Mouse (Mus musculus) heart, embryonic 10.5 days (tissue): ENCODE data around the gene Ankmy2. TPM values are rescaled to one million over a fixed set of nuclear protein-coding genes. Genes with fewer than 3 reads are reported as not detected.

Experiments
- DNase-seq: peaks from one replicate; pipeline ENCODE4 v3.0.0-alpha.2; 2017; ENCODE audit warnings: low spot score
- H3K27ac ChIP-seq: fragments of 300-500 bp; sonication (generic); 2 replicates; pipeline ENCODE4 v1.5.1; 2016; ENCODE audit warnings: mild to moderate bottlenecking
- H3K27me3 ChIP-seq: fragments of 300-500 bp; sonication (generic); 2 replicates; pipeline ENCODE4 v1.6.1; 2016; ENCODE audit warnings: mild to moderate bottlenecking; ENCODE audit not compliant: poor library complexity, insufficient read depth, severe bottlenecking
- H3K36me3 ChIP-seq: fragments of 300-500 bp; sonication (generic); 2 replicates; pipeline ENCODE4 v1.6.1; 2016; ENCODE audit warnings: mild to moderate bottlenecking, moderate library complexity
- H3K4me1 ChIP-seq: fragments of 300-500 bp; sonication (generic); 2 replicates; pipeline ENCODE4 v1.6.1; 2016; ENCODE audit warnings: mild to moderate bottlenecking
- H3K4me3 ChIP-seq: fragments of 300-500 bp; sonication (generic); 2 replicates; pipeline ENCODE4 v1.5.1; 2016; ENCODE audit warnings: mild to moderate bottlenecking, moderate library complexity
- H3K9me3 ChIP-seq: fragments of 300-500 bp; sonication (generic); 2 replicates; pipeline ENCODE4 v1.6.1; 2016; ENCODE audit warnings: mild to moderate bottlenecking, moderate library complexity
- WGBS: fragments of 180-500 bp; shearing (Covaris S2); methylation state at CpG from one replicate; pipeline ENCODE4 v1.1.7; 2016; 5-methylcytosine and 5-hydroxymethylcytosine counted together
- polyA plus RNA-seq: library from polyadenylated mRNA; unstranded; fragments of >200 nt; fragmentation: Nextera tagmentation; extraction: Ambion mirVana; gene quantifications from 2 replicates; pipeline ENCODE4 v1.2.1, GENCODE M21; 2016

Gene Ankmy2
- polyA plus RNA-seq, 1 experiment from 2014 or later: 24.1 TPM

DNA sequence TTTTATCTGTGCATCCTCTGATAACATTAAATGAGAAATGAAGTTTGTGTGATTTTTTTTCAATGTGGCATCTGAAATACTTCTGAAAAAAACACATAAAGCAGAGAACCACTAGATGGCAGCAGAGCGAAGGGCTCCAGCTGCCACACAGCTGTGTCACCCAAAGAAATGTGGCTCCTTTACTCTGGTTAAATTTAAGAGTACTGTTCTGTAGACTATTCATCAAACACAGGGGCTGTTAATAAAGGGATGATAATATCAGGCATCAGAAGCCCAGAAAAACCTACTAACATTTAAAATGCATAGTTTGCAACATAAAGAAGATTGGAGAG lies 58.2 kb downstream of the Ankmy2 start:
- WGBS: 0% methylated on average over 1 of the region's 1 CpGs
- H3K27ac ChIP-seq: no peak overlapping the region
- no peaks in the 10 kb centered on the region for H3K4me1 ChIP-seq
- no peaks in the 10 kb centered on the region for H3K9me3 ChIP-seq
- no peaks in the 10 kb centered on the region for H3K27me3 ChIP-seq
- no peaks in the 10 kb centered on the region for H3K36me3 ChIP-seq
- no peak overlapping the region for H3K4me3 ChIP-seq
- no peak for DNase-seq

DNA sequence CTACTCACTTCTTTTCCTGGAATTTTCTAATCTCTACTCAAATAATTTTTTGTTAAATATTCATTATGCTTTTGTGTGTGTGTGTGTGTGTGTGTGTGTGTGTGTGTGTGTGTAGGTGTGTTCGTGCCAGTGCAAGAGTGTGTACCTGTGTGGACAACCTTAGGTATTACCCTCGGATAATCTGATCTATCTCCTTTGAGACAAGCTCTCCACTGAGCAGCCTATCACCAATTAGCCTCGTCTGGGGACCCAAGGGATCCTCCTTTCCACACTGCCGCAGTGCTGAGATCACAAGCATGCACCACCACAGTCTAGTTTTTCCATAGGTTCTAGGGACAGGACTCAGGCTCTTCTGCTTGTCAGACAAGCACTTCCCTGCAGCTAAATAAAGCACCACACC lies 59.3 kb downstream of the Ankmy2 start:
- Histone ChIP-seq H3K27ac (no peak overlapping the region), H3K36me3 (no peaks in the 10 kb centered on the region), H3K4me3 (no peak overlapping the region), H3K27me3 (no peaks in the 10 kb centered on the region), H3K9me3 (no peaks in the 10 kb centered on the region), H3K4me1 (no peaks in the 10 kb centered on the region)
- DNase-seq: no peak
- WGBS: 49% methylated on average over 4 of the region's 4 CpGs

DNA sequence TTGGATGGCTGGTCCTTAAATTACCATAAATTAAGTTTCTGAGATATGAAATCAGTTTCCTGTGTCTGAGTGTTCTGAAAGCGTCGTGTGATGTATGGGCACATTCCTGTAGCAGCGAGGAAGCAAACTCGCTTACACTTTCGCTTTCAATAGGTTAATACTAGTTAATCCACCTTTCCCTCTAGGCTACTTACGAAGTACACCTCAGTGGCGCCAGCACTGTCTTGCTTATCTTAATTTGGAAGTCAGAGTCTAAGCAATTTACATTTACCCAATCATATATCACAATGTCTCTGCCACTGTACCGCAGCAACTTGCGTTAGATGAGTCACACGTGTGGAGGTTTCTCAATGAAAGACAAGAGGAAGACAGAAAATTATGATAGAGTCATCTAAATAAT lies 60.0 kb downstream of the Ankmy2 start:
- Histone ChIP-seq H3K9me3 (no peaks in the 10 kb centered on the region), H3K27ac (no peak overlapping the region), H3K27me3 (no peaks in the 10 kb centered on the region), H3K36me3 (no peaks in the 10 kb centered on the region), H3K4me1 (no peaks in the 10 kb centered on the region), H3K4me3 (no peak overlapping the region)
- no peak for DNase-seq
- WGBS: 81% methylated on average over 10 of the region's 10 CpGs

DNA sequence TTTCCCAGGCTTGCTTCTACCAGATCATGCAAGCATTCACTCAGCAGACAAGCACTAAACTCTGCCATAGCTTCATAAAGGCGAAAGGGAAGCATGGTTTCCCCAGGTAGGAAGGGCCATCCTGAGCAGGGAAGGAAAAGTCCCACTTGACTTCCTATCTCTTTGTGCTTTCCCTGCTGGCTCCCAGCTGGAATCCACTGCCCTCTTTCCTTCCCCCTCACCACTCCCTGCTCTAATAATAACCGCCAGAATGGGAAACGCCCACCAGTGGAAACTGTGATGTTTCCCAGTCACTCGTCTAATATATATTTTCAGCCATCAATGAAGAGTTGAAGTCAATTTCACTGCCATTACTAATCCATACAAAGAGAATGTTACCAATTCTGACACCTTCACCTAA lies 67.5 kb downstream of the Ankmy2 start:
- DNase-seq: no peak
- Histone ChIP-seq H3K9me3 (no peaks in the 10 kb centered on the region), H3K4me3 (no peak overlapping the region), H3K4me1 (peaks cover 4% of the 10 kb centered on the region; the same call in 1 of the 2 replicates), H3K27me3 (no peaks in the 10 kb centered on the region), H3K36me3 (no peaks in the 10 kb centered on the region), H3K27ac (no peak overlapping the region)
- WGBS: 34% methylated on average over 4 of the region's 4 CpGs

DNA sequence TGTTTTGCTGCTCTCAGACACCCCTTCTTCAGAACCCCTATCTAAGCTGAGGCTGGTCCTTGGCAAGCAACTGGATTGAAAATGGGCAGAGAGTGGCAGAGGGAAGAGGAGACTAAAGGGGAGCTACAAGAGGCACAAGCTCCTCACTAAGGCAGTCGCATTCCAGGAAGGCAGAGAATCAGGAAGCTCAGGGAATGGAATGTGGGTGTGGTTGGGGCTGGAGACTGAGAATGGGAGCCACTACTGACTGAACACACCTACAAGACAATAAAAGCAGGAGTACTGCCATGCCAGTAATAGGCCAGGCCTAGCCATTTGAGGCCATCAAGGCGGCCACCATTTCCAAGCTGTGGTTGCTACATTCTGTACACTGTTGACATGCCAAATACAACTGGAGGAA lies 74.5 kb downstream of the Ankmy2 start:
- Histone ChIP-seq H3K9me3 (no peaks in the 10 kb centered on the region), H3K4me3 (no peak overlapping the region), H3K27me3 (no peaks in the 10 kb centered on the region), H3K27ac (no peak overlapping the region), H3K36me3 (no peaks in the 10 kb centered on the region), H3K4me1 (no peaks in the 10 kb centered on the region)
- DNase-seq: no peak
- 76% methylated on average over 2 of the region's 2 CpGs for WGBS

DNA sequence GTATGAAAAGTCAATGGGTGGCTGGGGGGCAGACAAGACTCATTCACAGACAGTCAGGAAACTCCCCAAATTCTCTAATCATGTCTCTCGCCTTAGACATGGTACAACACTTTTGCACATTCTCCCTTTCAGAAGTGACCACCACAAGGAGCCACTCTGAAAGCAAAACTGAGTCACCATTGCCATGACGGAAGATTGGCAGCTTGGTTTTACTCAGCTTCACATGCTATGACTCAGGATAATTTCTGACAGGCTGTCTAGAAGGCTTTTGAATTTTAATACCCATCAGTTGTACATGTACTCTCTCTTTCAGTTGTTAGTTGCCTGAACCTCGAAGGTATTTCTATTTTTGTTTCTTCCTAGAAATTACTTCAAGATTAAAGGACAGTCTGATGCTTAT lies 84.3 kb downstream of the Ankmy2 start:
- WGBS: 80% methylated on average over 3 of the region's 3 CpGs
- no peak overlapping the region for H3K4me3 ChIP-seq
- no peak for DNase-seq
- H3K27me3 ChIP-seq: no peaks in the 10 kb centered on the region
- no peaks in the 10 kb centered on the region for H3K36me3 ChIP-seq
- H3K27ac ChIP-seq: no peak overlapping the region
- no peaks in the 10 kb centered on the region for H3K9me3 ChIP-seq
- H3K4me1 ChIP-seq: no peaks in the 10 kb centered on the region

Other genes with a start within 250 kb of the Ankmy2 start
- gene Agr3, start 231.5 kb upstream of the Ankmy2 start, polyA plus RNA-seq: not detected in 2 replicates
- not detected in 2 replicates for gene Agr2, start 164.2 kb upstream of the Ankmy2 start, polyA plus RNA-seq
- gene Tspan13, start 114.6 kb upstream of the Ankmy2 start, polyA plus RNA-seq: 72.7 and 75.8 TPM in 2 replicates
- gene Bzw2, start 966 bp downstream of the Ankmy2 start, polyA plus RNA-seq: 222 and 241 TPM in 2 replicates
- gene Lrrc72, start 96.3 kb downstream of the Ankmy2 start, polyA plus RNA-seq: not detected in 2 replicates
- 1.4 and 4.9 TPM in 2 replicates for gene Sostdc1, start 157.0 kb downstream of the Ankmy2 start, polyA plus RNA-seq
- gene Ispd, start 224.3 kb downstream of the Ankmy2 start, polyA plus RNA-seq: 9.9 and 10.2 TPM in 2 replicates
- gene D630036H23Rik, start 225.1 kb downstream of the Ankmy2 start, polyA plus RNA-seq: 0.62 and 0.88 TPM in 2 replicates